Mouse (Mus musculus): Measurements from ENCODE around the gene Mrpl58.

DNA sequence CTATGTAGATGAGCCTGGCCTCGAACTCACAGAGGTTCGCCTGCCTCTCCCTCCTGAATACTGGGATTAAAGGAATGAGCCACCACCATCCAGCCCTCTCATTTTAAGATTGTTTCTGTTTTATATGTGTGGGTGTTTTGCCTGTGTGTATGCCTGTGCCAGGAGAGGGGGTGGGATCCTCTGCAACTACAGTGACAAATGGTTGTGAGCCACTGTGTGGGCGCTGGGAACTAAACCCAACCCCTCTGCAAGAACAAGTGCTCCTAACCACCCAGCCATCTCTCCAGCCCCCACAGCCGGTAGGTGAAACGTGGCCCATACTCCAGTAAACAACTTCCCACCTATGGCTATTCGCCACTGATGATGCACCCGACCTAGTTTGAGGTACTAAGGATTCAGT is 12.2 kb upstream of the Mrpl58 start:
- no peak for TF ChIP-seq GATA1 (IDR thresholded peaks at IDR 0.05; ENCODE audit: borderline replicate concordance, low read length)
- TF ChIP-seq CTCF (IDR thresholded peaks at IDR 0.05; ENCODE audit: low read depth, low read length), result no peak
- TF ChIP-seq TAL1 (conservative IDR thresholded peaks at IDR 0.05; ENCODE audit: low read depth, low read length), result no peak
- TF ChIP-seq POLR2AphosphoS5 (IDR thresholded peaks at IDR 0.05; ENCODE audit: insufficient replicate concordance, low read depth, low read length), result no peak
